Mouse (Mus musculus) C2C12 (cell line): Measurements from ENCODE around the gene Zfp819.

Source experiments
- CTCF ChIP-seq: IDR thresholded peaks from one replicate; pipeline ENCODE4 v1.5.1; 2011; ENCODE audit not compliant: control insufficient read depth, insufficient read depth, insufficient read length
- MAX ChIP-seq: IDR thresholded peaks from one replicate; pipeline ENCODE4 v1.6.1; 2011; ENCODE audit warnings: mild to moderate bottlenecking, control low read depth
- MYOD1 ChIP-seq: IDR thresholded peaks from one replicate; pipeline ENCODE4 v1.6.1; 2011; ENCODE audit warnings: low read depth; ENCODE audit not compliant: control insufficient read depth, insufficient read length

GRCm38 (mm10) chr7:43625794-43626422 lies 18.9 kb downstream of the Zfp819 start:
- no peak for TF ChIP-seq CTCF
- TF ChIP-seq MYOD1, result no peak
- TF ChIP-seq MAX, result no peak
